Mouse (Mus musculus) heart, embryonic 14.5 days (tissue): ENCODE data around the gene Trhde. TPM values are rescaled to one million over a fixed set of nuclear protein-coding genes. Genes with fewer than 3 reads are reported as not detected.

Experiments
- ATAC-seq: fragments of 200-750 bp; cut with Nextera tagmentation; 2 replicates; pipeline ENCODE4 v1.8.0; 2017; ENCODE audit warnings: low read depth, moderate TSS enrichment; ENCODE audit not compliant: insufficient number of reproducible peaks, insufficient read depth, low FRiP score
- H3K27ac ChIP-seq, 2 experiments: fragments of 200-500 bp in 1 of 2; fragments of 300-500 bp in 1 of 2; sonication (generic) in 1 of 2; replicated peaks in 1 of 2; 2 replicates each; pipeline ENCODE4 v1.5.1; 2012 to 2014; ENCODE audit warnings: low read depth in 2 of 2, low read length in 2 of 2, control low read depth in 1 of 2, mild to moderate bottlenecking in 1 of 2, mixed read lengths in 1 of 2; ENCODE audit not compliant: control insufficient read depth in 1 of 2, insufficient read depth in 1 of 2
- H3K27me3 ChIP-seq: fragments of 300-500 bp; sonication (generic); 2 replicates; pipeline ENCODE4 v1.6.1; 2014; ENCODE audit warnings: mild to moderate bottlenecking, low read length, control low read depth; ENCODE audit not compliant: control insufficient read depth, insufficient read depth
- H3K36me3 ChIP-seq: fragments of 300-500 bp; sonication (generic); 2 replicates; pipeline ENCODE4 v1.6.1; 2014; ENCODE audit warnings: mild to moderate bottlenecking, control low read depth, low read length, mixed read lengths; ENCODE audit not compliant: control insufficient read depth, insufficient read depth
- H3K4me1 ChIP-seq, 2 experiments: fragments of 200-500 bp in 1 of 2; fragments of 300-500 bp in 1 of 2; sonication (generic) in 1 of 2; 2 replicates each; pipeline ENCODE4 v1.6.1; 2012 to 2014; ENCODE audit warnings: low read length in 2 of 2, control low read depth in 1 of 2, mixed read lengths in 1 of 2; ENCODE audit not compliant: control insufficient read depth in 2 of 2, insufficient read depth in 2 of 2
- H3K4me2 ChIP-seq: fragments of 300-500 bp; sonication (generic); 2 replicates; pipeline ENCODE4 v1.6.1; 2014; ENCODE audit warnings: mild to moderate bottlenecking, low read length
- H3K4me3 ChIP-seq, 2 experiments: fragments of 200-500 bp in 1 of 2; fragments of 300-500 bp in 1 of 2; sonication (generic) in 1 of 2; 2 replicates each; pipeline ENCODE4 v1.5.1; 2012 to 2014; ENCODE audit warnings: low read length in 2 of 2, mild to moderate bottlenecking in 2 of 2, control low read depth in 1 of 2, low read depth in 1 of 2, moderate library complexity in 1 of 2; ENCODE audit not compliant: control insufficient read depth in 1 of 2, insufficient read depth in 1 of 2
- H3K9ac ChIP-seq: fragments of 300-500 bp; sonication (generic); 2 replicates; pipeline ENCODE4 v1.6.1; 2014; ENCODE audit warnings: mild to moderate bottlenecking, low read length
- H3K9me3 ChIP-seq: fragments of 300-500 bp; sonication (generic); 2 replicates; pipeline ENCODE4 v1.6.1; 2016; ENCODE audit warnings: low read length, control low read depth; ENCODE audit not compliant: control insufficient read depth
- WGBS: fragments of 180-500 bp; shearing (Covaris S2); extraction: QIAGEN DNeasy Blood & Tissue Kit; methylation state at CpG from one replicate; pipeline ENCODE4 v1.1.7; 2014; 5-methylcytosine and 5-hydroxymethylcytosine counted together
- polyA plus RNA-seq: library from polyadenylated mRNA; unstranded; fragments of >200 nt; fragmentation: Nextera tagmentation; extraction: Ambion mirVana; gene quantifications from 2 replicates; pipeline ENCODE4 v1.2.1, GENCODE M21; 2014

Gene Trhde
- polyA plus RNA-seq, 1 experiment from 2014 or later, result 0.04 TPM

DNA sequence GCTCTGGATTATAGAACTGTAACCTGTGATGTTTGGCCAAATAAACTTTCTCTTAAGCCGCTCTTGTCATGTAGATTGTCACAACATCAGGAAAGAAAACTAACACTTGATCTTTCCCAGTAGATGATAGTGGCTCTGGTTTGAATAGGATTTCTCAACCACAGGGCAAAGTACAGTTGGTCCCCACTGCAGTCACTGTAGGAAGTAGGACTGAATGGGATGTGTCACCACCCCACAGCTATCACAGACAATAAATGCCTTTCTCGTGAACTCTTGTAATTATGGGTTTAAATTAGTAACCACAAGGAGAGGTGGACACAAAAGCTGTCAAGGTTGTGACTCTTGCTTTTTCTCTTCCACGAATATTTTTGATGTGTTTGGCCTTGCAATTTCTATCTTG lies 431.3 kb downstream of the Trhde start:
- Histone ChIP-seq H3K36me3 (no peaks in the 10 kb centered on the region), H3K4me3 (no peak overlapping the region), H3K4me1 (no peaks in the 10 kb centered on the region), H3K9me3 (no peaks in the 10 kb centered on the region), H3K27ac (no peak overlapping the region), H3K27me3 (no peaks in the 10 kb centered on the region), H3K9ac (no peak overlapping the region), H3K4me2 (no peak overlapping the region)
- ATAC-seq, result no peak
- whole genome bisulfite sequencing, result 71% methylated on average over 3 of the region's 3 CpGs

DNA sequence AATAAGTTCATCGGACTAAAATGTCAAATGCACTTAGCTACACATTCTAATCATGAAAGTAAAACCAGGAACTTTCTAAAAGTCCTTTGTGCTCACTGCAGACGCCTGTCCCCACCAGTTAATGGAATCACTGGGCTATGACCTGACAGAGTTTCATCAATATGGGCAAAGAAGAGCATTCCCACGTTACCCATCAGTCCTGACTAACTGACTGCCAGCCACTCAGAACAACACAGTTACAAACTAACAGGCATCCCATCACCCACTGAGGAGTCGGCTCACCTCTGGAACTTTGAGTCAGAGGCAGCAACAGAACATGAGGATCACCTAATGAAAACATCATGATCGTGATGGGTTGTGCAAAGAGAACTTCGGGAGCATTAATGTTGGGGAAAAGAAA lies 438.7 kb downstream of the Trhde start:
- H3K4me3 ChIP-seq, result no peak overlapping the region
- H3K27ac ChIP-seq, result no peak overlapping the region
- H3K4me2 ChIP-seq, result no peak overlapping the region
- no peak overlapping the region for H3K9ac ChIP-seq
- H3K27me3 ChIP-seq, result no peaks in the 10 kb centered on the region
- 74% methylated on average over 6 of the region's 6 CpGs for WGBS
- no peaks in the 10 kb centered on the region for H3K4me1 ChIP-seq
- ATAC-seq, result no peak
- H3K36me3 ChIP-seq, result no peaks in the 10 kb centered on the region
- H3K9me3 ChIP-seq, result no peaks in the 10 kb centered on the region

DNA sequence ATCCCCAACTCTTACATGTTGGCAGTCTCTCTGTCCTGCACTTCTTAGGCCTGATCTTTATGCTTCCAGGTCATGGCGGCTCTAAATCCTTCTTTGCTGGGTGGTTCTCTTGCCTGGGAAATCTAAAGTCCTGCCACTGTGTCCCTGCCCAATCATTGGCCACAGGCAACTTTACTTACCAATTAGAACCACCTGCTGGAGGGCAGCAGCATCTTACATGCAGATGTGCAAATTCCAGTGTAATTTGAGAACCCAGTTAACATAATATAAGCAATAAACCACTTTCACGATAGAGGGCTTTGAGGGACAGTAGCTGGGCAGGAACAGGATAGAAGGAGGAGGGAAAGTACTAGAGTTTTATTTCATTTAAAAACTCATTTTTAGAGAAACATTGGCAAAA lies 439.5 kb downstream of the Trhde start:
- no peaks in the 10 kb centered on the region for H3K27me3 ChIP-seq
- H3K36me3 ChIP-seq, result no peaks in the 10 kb centered on the region
- no peak overlapping the region for H3K4me3 ChIP-seq
- H3K9ac ChIP-seq, result no peak overlapping the region
- no peaks in the 10 kb centered on the region for H3K9me3 ChIP-seq
- no peak for ATAC-seq
- H3K4me1 ChIP-seq, result no peaks in the 10 kb centered on the region
- H3K4me2 ChIP-seq, result no peak overlapping the region
- H3K27ac ChIP-seq, result no peak overlapping the region
- 70% methylated on average over 2 of the region's 2 CpGs for WGBS
